Mouse (Mus musculus): ENCODE results near the gene Mob3b. TPM values are rescaled to one million over a fixed set of nuclear protein-coding genes. Genes with fewer than 3 reads are reported as not detected.

Mob3b gene
- total RNA-seq (2021): 1 to 10 TPM; 5.0 to 6.8 TPM
- long read RNA-seq: 0 reads

- peak; percentile 71 to 88 for DNase-seq (ENCODE audit: low spot score in 2 of 2)
These were observed at the start of gene Mob3b for GRCm38 (mm10) chr4:35156751-35157611. Gene Mob3b (minus strand): TSS chr4:35157484.

GRCm38 (mm10) chr4:35204659-35205058 lies 47.4 kb upstream of the Mob3b start:
- DNase-seq (ENCODE audit: low spot score in 2 of 2): no peak

GRCm38 (mm10) chr4:35203724-35204123 lies 46.4 kb upstream of the Mob3b start:
- no peak for DNase-seq (ENCODE audit: low spot score in 2 of 2)

GRCm38 (mm10) chr4:35201700-35202099 lies 44.4 kb upstream of the Mob3b start:
- DNase-seq (ENCODE audit: low spot score in 2 of 2): no peak

- peak in 1 of 2 experiments; percentile 37 for DNase-seq (ENCODE audit: low spot score in 2 of 2)
These were observed 35.4 kb upstream of the Mob3b start for GRCm38 (mm10) chr4:35192725-35193124.

GRCm38 (mm10) chr4:35189794-35190193 lies 32.5 kb upstream of the Mob3b start:
- peak in 1 of 2 experiments; percentile 24 for DNase-seq (ENCODE audit: low spot score in 2 of 2)

- no peak for DNase-seq (ENCODE audit: low spot score in 2 of 2)
These were observed 30.5 kb upstream of the Mob3b start for GRCm38 (mm10) chr4:35187617-35188326.

GRCm38 (mm10) chr4:35177926-35178645 lies 20.8 kb upstream of the Mob3b start:
- DNase-seq (ENCODE audit: low spot score in 2 of 2): no peak

- no peak for DNase-seq (ENCODE audit: low spot score in 2 of 2)
These were observed 18.3 kb upstream of the Mob3b start for GRCm38 (mm10) chr4:35175566-35175965.

- DNase-seq (ENCODE audit: low spot score in 2 of 2): no peak
These were observed 16.3 kb upstream of the Mob3b start for GRCm38 (mm10) chr4:35173551-35173950.

- DNase-seq (ENCODE audit: low spot score in 2 of 2): no peak
These were observed 15.2 kb upstream of the Mob3b start for GRCm38 (mm10) chr4:35172471-35172870.

GRCm38 (mm10) chr4:35169571-35170125 lies 12.4 kb upstream of the Mob3b start:
- DNase-seq (ENCODE audit: low spot score in 2 of 2): no peak

- peak in 1 of 2 experiments; percentile 40 for DNase-seq (ENCODE audit: low spot score in 2 of 2)
These were observed 10.6 kb upstream of the Mob3b start for GRCm38 (mm10) chr4:35167855-35168254.

- no peak for DNase-seq (ENCODE audit: low spot score in 2 of 2)
These were observed 8.7 kb upstream of the Mob3b start for GRCm38 (mm10) chr4:35165947-35166346.

- DNase-seq (ENCODE audit: low spot score in 2 of 2): no peak
These were observed 8.0 kb upstream of the Mob3b start for GRCm38 (mm10) chr4:35165275-35165674.

GRCm38 (mm10) chr4:35157815-35158214 lies 531 bp upstream of the Mob3b start:
- DNase-seq (ENCODE audit: low spot score in 2 of 2): no peak

GRCm38 (mm10) chr4:35156149-35156611 lies 1.1 kb downstream of the Mob3b start:
- peak; percentile 11 to 21 for DNase-seq (ENCODE audit: low spot score in 2 of 2)

GRCm38 (mm10) chr4:35155132-35155922 lies 2.0 kb downstream of the Mob3b start:
- peak in 1 of 2 experiments; percentile 16 for DNase-seq (ENCODE audit: low spot score in 2 of 2)

- no peak for DNase-seq (ENCODE audit: low spot score in 2 of 2)
These were observed 3.2 kb downstream of the Mob3b start for GRCm38 (mm10) chr4:35154051-35154450.

- DNase-seq (ENCODE audit: low spot score in 2 of 2): no peak
These were observed 5.5 kb downstream of the Mob3b start, which contains the start of gene Ifnk for GRCm38 (mm10) chr4:35151756-35152155. Gene Ifnk (plus strand): TSS chr4:35152056.

Data from layer of hippocampus, adult 18-20 months (tissue).